Mouse (Mus musculus) liver, embryonic 15.5 days (tissue): ENCODE data around the gene Atf6. TPM values are rescaled to one million over a fixed set of nuclear protein-coding genes. Genes with fewer than 3 reads are reported as not detected.

Experiments
- ATAC-seq: fragments of 200-750 bp; cut with Nextera tagmentation; 2 replicates; pipeline ENCODE4 v1.8.0; 2017; ENCODE audit warnings: moderate number of reproducible peaks, mild to moderate bottlenecking, moderate library complexity; ENCODE audit not compliant: insufficient read depth
- H3K27ac ChIP-seq: fragments of 300-500 bp; sonication (generic); replicated peaks from 2 replicates; pipeline ENCODE4 v1.5.1; 2015; ENCODE audit warnings: mild to moderate bottlenecking, inconsistent platforms
- H3K27me3 ChIP-seq: fragments of 300-500 bp; sonication (generic); 2 replicates; pipeline ENCODE4 v1.6.1; 2015; ENCODE audit warnings: mild to moderate bottlenecking, inconsistent platforms
- H3K36me3 ChIP-seq: fragments of 300-500 bp; sonication (generic); replicated peaks from 2 replicates; pipeline ENCODE4 v1.6.1; 2015; ENCODE audit warnings: moderate library complexity, mild to moderate bottlenecking, inconsistent platforms
- H3K4me1 ChIP-seq: fragments of 300-500 bp; sonication (generic); replicated peaks from 2 replicates; pipeline ENCODE4 v1.6.1; 2015; ENCODE audit warnings: inconsistent platforms
- H3K4me2 ChIP-seq: fragments of 300-500 bp; sonication (generic); 2 replicates; pipeline ENCODE4 v1.6.1; 2015; ENCODE audit warnings: moderate library complexity, mild to moderate bottlenecking, inconsistent platforms
- H3K4me3 ChIP-seq: fragments of 300-500 bp; sonication (generic); replicated peaks from 2 replicates; pipeline ENCODE4 v1.5.1; 2015; ENCODE audit warnings: mild to moderate bottlenecking, inconsistent platforms
- H3K9ac ChIP-seq: fragments of 300-500 bp; sonication (generic); 2 replicates; pipeline ENCODE4 v1.6.1; 2015; ENCODE audit warnings: moderate library complexity, mild to moderate bottlenecking, inconsistent platforms
- H3K9me3 ChIP-seq: fragments of 300-500 bp; sonication (generic); replicated peaks from 2 replicates; pipeline ENCODE4 v1.6.1; 2016; ENCODE audit warnings: inconsistent platforms
- WGBS: fragments of 180-500 bp; shearing (Covaris S2); methylation state at CpG from one replicate; pipeline ENCODE4 v1.1.7; 2015; ENCODE audit warnings: mixed read lengths; ENCODE audit not compliant: insufficient replicate concordance; 5-methylcytosine and 5-hydroxymethylcytosine counted together
- polyA plus RNA-seq: library from polyadenylated mRNA; unstranded; fragments of >200 nt; fragmentation: Nextera tagmentation; extraction: Ambion mirVana; gene quantifications from 2 replicates; pipeline ENCODE4 v1.2.1, GENCODE M21; 2015

The Atf6 gene
- polyA plus RNA-seq, 1 experiment from 2014 or later, result 6.4 TPM

DNA sequence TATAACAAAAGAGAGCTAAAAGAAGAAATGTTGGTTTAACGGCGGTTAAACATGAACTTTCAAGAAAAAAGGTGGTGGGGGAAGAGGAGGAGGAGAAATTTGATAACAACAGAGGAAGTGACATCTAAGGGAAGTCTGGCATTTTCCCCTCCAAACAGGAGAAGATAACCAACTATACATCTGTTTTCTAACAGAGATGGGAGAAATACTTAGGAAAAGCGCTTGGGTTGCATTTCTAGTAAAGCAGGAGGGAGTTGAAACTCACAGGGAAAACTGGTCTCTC is 5.2 kb downstream of the Atf6 start:
- 30% methylated on average over 3 of the region's 3 CpGs for WGBS
- H3K27me3 ChIP-seq, result no peaks in the 10 kb centered on the region
- H3K9me3 ChIP-seq, result no peaks in the 10 kb centered on the region
- no peak for ATAC-seq
- H3K4me3 ChIP-seq, result no peak overlapping the region
- peaks cover 73% of the 10 kb centered on the region for H3K4me1 ChIP-seq
- H3K36me3 ChIP-seq, result no peaks in the 10 kb centered on the region
- no peak overlapping the region; the same call in 1 of the 2 replicates for H3K27ac ChIP-seq
- peak overlapping the region; percentile 33; the same call in 1 of the 2 replicates for H3K4me2 ChIP-seq
- H3K9ac ChIP-seq, result no peak overlapping the region

DNA sequence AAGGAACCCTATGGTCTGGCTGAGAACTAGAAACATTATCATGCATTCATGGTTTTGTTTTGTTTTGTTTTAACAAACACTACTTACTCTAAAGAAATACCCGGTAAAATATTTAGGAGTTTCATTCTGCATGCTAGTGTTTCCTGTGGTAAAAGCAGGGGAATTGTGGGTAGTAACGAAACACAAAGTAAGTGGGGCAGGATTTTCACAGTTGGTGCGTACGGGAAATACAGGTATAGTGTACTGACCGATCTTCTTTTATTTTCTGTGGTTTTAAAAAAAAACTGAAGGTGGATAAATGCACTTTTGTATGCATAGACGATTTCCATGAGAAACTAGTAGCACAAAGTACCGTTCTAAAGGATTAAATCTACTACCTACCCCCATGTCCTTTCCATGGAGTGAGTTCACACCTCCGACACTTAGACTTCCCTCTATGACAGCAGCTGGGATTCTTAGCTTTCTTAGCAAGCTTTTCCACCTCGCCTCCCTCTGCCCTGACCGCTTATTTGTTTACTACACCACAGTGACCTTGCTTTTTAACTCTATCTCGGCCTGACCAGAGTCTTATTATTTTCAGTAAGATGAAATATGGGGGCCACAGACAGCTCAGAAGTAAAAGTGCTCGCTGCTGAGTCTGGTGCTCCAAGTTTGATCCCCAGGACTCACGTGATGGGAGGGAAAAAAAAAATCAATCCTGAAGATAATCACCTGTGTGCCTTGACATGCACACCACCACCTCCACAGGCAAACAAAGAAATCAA is 5.7 kb downstream of the Atf6 start:
- no peaks in the 10 kb centered on the region for H3K9me3 ChIP-seq
- WGBS, result 61% methylated on average over 13 of the region's 13 CpGs
- peak overlapping the region; percentile 4; the same call in 1 of the 2 replicates for H3K27ac ChIP-seq
- no peak for ATAC-seq
- H3K4me1 ChIP-seq, result peaks cover 77% of the 10 kb centered on the region
- no peaks in the 10 kb centered on the region for H3K27me3 ChIP-seq
- no peak overlapping the region for H3K4me3 ChIP-seq
- no peak overlapping the region for H3K9ac ChIP-seq
- H3K36me3 ChIP-seq, result no peaks in the 10 kb centered on the region
- peak overlapping the region; percentile 33; the same call in 1 of the 2 replicates for H3K4me2 ChIP-seq

DNA sequence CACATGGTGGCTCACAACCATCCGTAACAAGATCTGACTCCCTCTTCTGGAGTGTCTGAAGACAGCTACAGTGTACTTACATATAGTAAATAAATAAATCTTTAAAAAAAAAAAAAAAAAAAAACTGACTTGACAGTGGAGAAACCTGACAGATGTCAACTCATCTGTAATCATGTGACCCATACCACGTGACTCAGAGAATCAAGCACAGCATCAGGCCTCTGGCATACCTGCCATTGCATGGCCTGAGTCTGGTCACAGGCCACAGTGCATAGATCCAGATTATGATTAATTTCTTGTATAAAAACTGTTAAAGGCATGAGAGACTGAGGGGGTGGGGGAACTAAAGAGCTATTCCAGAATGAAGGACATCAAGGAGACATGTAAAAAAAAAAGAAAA is 8.7 kb downstream of the Atf6 start:
- 59% methylated on average over 2 of the region's 2 CpGs for WGBS

DNA sequence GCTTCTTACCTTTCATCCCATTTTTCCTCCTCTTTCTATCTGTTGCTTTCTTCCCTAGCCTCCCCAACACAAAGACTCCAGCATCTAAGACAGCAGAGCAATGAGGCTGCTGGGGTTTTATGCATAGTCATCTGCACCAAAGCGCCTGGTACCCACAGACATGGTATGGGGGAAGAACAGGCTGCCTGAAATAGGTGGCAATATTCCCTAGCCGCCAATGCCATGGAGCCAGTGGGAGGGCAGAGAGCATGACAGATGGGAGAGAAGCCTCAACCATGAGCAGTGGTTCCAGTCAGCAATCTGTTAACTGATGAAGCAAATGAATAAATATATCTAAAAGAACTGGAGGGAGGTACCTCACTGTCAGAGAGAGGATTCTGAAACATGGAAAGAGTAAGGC is 10.2 kb downstream of the Atf6 start:
- Histone ChIP-seq H3K9ac (no peak overlapping the region), H3K4me1 (peaks cover 73% of the 10 kb centered on the region), H3K27ac (no peak overlapping the region), H3K36me3 (peaks cover 13% of the 10 kb centered on the region), H3K4me2 (no peak overlapping the region), H3K4me3 (no peak overlapping the region), H3K27me3 (no peaks in the 10 kb centered on the region), H3K9me3 (no peaks in the 10 kb centered on the region)
- no peak for ATAC-seq
- 78% methylated on average over 2 of the region's 2 CpGs for WGBS

More for the DNA sequence above, 8.7 kb downstream of the Atf6 start:
- Histone ChIP-seq H3K9me3 (no peaks in the 10 kb centered on the region), H3K36me3 (peaks cover 4% of the 10 kb centered on the region), H3K9ac (no peak overlapping the region), H3K4me1 (peaks cover 80% of the 10 kb centered on the region), H3K4me2 (no peak overlapping the region), H3K27ac (no peak overlapping the region), H3K27me3 (no peaks in the 10 kb centered on the region), H3K4me3 (no peak overlapping the region)
- ATAC-seq, result no peak

DNA sequence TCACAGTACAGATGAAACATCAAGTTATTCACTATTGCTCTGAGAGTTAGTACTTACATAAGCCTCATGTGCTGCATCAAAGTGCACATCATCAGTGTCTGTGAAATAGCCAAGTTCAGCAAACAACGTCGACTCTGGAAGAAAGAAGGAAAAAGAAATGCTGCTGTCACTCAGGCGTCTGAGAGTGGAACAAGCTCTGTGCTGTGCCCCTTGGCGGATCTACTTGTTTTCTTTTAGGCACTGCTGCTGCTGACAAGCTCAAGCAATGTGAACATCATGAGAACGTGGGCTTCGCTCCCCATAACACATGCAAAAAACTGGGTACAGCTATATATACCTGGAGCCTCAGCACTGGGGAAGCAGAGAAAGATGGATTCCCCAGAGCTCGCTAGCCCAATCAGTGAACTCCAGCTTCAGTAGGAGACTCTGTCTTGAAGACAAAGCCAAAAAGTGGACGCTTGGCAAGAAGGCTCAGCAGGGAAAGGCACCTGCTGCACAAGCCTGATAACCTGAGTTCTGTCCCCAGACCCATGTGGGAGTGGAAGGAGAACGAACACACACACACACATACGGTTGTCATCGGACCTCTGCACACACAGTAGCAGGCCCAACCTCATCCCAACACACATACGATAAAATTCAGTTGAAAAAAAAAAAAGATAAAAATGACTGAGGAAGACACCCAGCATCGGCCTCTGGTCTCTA is 12.4 kb downstream of the Atf6 start:
- 40% methylated on average over 13 of the region's 13 CpGs for WGBS
- Histone ChIP-seq H3K9me3 (no peaks in the 10 kb centered on the region), H3K27ac (peak overlapping the region; percentile 74), H3K9ac (no peak overlapping the region), H3K36me3 (peaks cover 26% of the 10 kb centered on the region), H3K27me3 (no peaks in the 10 kb centered on the region), H3K4me1 (peaks cover 67% of the 10 kb centered on the region), H3K4me3 (no peak overlapping the region), H3K4me2 (peak overlapping the region; percentile 44)
- ATAC-seq, result peak; percentile 88

DNA sequence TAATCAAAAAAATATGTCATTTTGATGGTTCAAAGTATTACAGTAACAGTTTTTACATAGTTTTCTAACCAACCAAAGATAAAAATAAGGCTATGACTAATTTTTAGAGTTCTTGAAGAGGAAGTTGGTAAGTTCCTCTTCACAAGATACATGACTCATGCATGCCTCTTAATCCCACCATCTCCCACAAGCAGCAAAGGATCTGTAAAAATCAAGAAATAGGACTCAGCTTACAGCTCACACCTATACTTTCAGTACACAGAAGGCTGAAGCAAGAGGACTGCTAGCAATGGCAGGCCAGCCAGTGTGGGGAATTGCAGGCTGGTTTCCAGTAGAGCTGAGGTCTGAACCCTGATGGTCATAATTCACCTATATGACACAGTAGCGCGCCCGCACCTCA is 14.0 kb downstream of the Atf6 start:
- ATAC-seq, result no peak
- peaks cover 33% of the 10 kb centered on the region for H3K36me3 ChIP-seq

DNA sequence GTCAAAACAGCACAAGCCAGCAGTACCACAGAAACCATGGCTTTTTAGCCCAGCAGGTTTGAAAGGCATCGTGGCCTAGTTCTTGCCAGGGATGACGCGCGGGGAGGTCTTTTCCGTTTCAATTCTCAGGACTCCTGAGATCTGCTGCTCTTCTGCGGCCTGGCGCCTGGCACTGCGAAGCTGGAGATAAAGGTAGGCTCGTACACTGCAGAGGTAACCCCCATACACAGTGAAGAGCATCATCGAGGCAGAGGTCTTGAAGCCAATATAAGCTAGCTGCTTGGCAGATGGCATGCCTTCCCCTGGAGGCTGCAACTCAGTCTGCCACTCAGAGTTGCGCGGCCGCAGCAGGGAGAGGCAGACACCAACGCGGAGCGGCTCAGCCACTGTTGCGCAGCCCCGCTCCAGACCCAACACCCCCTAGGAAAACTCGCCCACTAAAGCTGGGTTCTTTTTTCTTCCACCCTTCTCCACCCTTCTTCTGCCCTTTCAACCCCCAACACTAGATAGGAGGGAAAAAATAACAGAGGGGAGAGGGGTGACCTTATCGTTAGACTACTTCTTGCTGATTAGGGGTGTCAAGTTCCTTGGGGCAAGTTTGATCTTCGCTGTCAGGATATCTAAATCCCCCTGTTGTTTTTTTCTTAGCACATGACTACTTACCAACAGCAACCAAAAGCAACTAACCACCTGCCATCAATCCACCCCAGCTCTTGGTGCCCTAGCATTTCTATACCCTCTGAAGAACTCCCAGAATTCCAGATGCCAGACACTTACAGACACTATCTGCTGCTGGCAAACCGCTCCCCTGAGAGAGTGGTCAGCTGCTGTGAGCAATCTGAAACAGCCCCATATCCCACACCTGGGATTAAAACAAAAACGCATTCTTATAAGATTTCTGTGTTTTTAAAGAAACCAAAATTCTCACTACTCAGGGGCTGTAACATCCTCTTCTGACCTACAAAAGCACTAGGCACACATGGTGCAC is 16.6 kb downstream of the Atf6 start:
- Histone ChIP-seq H3K9ac (0 out of 2 replicates have a peak overlapping the region, but pooled peaks have one; percentile 8), H3K4me2 (no peak overlapping the region; the same call in 1 of the 2 replicates), H3K4me1 (peaks cover 52% of the 10 kb centered on the region), H3K27ac (peak overlapping the region; percentile 19; the same call in 1 of the 2 replicates), H3K9me3 (no peaks in the 10 kb centered on the region), H3K36me3 (peaks cover 38% of the 10 kb centered on the region), H3K27me3 (no peaks in the 10 kb centered on the region), H3K4me3 (no peak overlapping the region)
- 0 out of 2 replicates have a peak, but pooled peaks have one; percentile 14 for ATAC-seq
- 66% methylated on average over 23 of the region's 23 CpGs for WGBS

More for the DNA sequence above, 14.0 kb downstream of the Atf6 start:
- 74% methylated on average over 3 of the region's 3 CpGs for WGBS
- Histone ChIP-seq H3K4me2 (no peak overlapping the region; the same call in 1 of the 2 replicates), H3K27me3 (no peaks in the 10 kb centered on the region), H3K27ac (peak overlapping the region; percentile 45; the same call in 1 of the 2 replicates), H3K9me3 (no peaks in the 10 kb centered on the region), H3K4me3 (no peak overlapping the region), H3K4me1 (peaks cover 68% of the 10 kb centered on the region), H3K9ac (no peak overlapping the region)

DNA sequence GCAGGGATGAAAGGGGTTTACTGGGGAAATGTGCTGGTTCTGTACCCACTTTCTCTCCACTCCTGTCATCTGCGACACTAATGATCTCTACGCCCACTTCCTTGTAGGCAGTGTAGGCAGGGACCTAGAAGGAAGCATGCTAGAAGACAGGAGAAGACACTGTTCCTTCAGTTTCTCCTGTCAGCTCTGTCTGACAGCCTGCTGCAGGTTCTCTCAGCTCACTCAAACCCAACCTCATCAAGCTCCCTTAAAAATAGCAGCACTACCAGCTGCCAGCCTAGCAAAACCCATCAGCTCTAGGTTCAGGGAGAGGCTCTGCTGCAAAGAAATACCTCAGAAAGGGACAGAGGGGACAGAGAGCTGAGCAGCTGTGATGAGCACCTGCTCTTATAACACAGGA is 17.6 kb downstream of the Atf6 start:
- peaks cover 52% of the 10 kb centered on the region for H3K4me1 ChIP-seq
- no peak overlapping the region for H3K27ac ChIP-seq
- no peaks in the 10 kb centered on the region for H3K9me3 ChIP-seq
- no peaks in the 10 kb centered on the region for H3K27me3 ChIP-seq
- H3K9ac ChIP-seq, result no peak overlapping the region
- ATAC-seq, result no peak
- H3K36me3 ChIP-seq, result peaks cover 38% of the 10 kb centered on the region
- 87% methylated on average over 2 of the region's 2 CpGs for WGBS
- no peak overlapping the region for H3K4me3 ChIP-seq
- H3K4me2 ChIP-seq, result no peak overlapping the region

DNA sequence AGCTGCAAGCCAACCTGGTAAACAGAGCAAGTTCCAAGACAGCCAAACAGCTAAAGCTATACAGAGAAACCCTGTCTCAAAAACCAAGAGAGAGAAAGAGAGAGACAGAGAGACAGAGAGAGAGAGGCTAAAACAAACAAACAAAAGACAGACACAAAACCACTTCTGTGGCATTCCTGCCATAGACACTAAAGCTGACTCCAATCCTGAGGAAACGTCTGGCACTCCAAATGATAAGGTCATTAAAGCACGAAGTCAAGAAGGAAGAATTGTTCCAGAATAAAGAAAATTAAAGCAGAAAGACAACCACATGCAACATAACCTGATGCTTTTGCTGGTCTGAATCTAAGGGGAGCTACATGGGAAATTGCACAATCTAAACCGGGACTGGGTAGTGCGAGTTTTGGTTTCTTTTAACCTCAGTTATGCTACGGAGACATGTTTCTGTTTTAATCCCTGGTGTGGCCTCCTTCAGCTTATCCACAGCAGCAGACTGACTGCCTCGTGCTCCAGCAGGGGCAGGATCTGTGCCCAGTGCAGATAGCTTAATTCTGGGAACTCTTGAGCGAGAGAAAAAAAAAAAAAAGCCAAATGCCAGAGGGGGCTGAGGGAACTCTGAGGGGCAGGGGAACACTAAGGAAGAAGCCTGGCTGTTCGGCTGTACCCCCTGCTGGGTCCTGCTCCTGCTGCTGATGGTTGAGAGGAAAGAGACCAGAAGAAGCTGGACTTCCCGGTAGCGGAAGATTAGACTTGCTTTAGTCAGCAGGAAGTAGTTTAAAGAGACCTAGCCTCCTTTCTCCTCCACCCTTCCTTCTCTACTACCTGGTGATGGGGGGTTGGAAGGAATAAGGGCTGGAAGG is 21.9 kb downstream of the Atf6 start:
- Histone ChIP-seq H3K36me3 (peaks cover 29% of the 10 kb centered on the region), H3K4me3 (peak overlapping the region; percentile 36), H3K4me2 (peak overlapping the region; percentile 65), H3K9ac (peak overlapping the region; percentile 40), H3K9me3 (no peaks in the 10 kb centered on the region), H3K4me1 (peaks cover 36% of the 10 kb centered on the region), H3K27me3 (no peaks in the 10 kb centered on the region), H3K27ac (peak overlapping the region; percentile 86)
- peak; percentile 92 for ATAC-seq
- WGBS, result 10% methylated on average over 10 of the region's 10 CpGs

DNA sequence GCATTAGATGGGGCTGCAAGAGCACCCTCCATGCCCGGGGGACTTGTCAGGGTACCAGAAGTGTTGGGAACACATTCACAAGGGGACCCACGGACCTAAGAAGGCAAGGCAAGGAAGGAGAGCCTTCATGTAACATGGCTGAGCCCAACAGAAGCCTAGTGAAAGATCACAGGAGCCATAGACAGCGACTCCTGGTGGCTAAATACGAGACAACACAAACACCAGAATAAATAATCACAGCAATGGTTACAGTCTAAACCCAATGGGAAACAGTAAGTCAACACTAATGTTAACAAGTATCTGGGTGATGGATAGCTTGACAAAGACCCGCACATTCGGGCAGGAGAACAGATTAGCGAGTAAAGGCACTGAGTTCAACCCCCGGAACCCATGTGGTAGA is 23.2 kb downstream of the Atf6 start:
- H3K4me2 ChIP-seq, result no peak overlapping the region
- H3K4me3 ChIP-seq, result no peak overlapping the region
- 57% methylated on average over 8 of the region's 8 CpGs for WGBS
- H3K9me3 ChIP-seq, result no peaks in the 10 kb centered on the region
- no peak for ATAC-seq
- H3K4me1 ChIP-seq, result peaks cover 28% of the 10 kb centered on the region
- no peak overlapping the region for H3K9ac ChIP-seq
- no peak overlapping the region for H3K27ac ChIP-seq
- H3K36me3 ChIP-seq, result peaks cover 26% of the 10 kb centered on the region
- H3K27me3 ChIP-seq, result no peaks in the 10 kb centered on the region
